Comparison of ENCODE assay signal across 34 mouse cellular contexts in the genomic region with DNA sequence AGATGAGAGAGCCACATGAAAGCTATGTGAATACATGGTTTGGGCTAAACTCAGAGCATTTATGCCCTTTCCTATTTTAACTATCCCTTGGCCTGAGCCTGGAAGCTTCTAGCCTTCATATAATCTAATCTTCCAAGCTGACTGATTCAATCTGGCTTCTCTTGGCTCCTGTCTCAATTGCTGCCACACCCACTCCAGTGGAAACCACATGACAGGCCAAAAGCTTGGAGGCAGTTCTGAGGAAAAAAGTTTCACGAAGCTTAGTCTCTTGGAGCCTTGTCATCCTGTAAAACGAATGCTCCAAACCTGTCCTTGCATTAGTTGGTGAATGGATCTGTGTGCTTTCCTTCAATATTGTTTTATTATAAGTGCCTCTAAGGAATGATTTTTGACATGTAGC.
"Had no signal": no experiment of that assay in that cellular context is flagged by ENCODE, and none has a peak within 500 bp of the region (broad histone marks: within the 10 kb centered on the region; RNA-seq: fewer than 3 reads in every experiment).

No protein-coding gene starts in this region.

- ATAC-seq: hindbrain, embryonic 16.5 days; hindbrain, postnatal 0 days; inflammation-experienced regulatory T-cells, adult 6 months; intestine, embryonic 15.5 days; intestine, embryonic 16.5 days; intestine, postnatal 0 days had no signal

- DNase-seq: heart, postnatal 10 days; heart, postnatal 14 days; heart, postnatal 36 days; heart, postnatal 4 days; kidney, adult 11 months; kidney, adult 18-20 months; kidney, adult 2 months; kidney, adult 8-10 months; kidney, adult 9 months; kidney, postnatal 10 days; kidney, postnatal 14 days; kidney, postnatal 25 days; kidney, postnatal 36 days; kidney, postnatal 4 days; layer of hippocampus, adult 9-11 months; layer of hippocampus, postnatal 36 days had no signal

- H3K27me3 ChIP-seq: heart, embryonic 12.5 days; heart, embryonic 13.5 days; heart, embryonic 15.5 days; hindbrain, embryonic 12.5 days; hindbrain, embryonic 13.5 days; hindbrain, embryonic 15.5 days; intestine, embryonic 15.5 days; kidney, embryonic 15.5 days had no signal

- H3K4me1 ChIP-seq: heart, embryonic 12.5 days; heart, embryonic 13.5 days; heart, embryonic 15.5 days; hindbrain, embryonic 10.5 days; hindbrain, embryonic 12.5 days; hindbrain, embryonic 13.5 days; hindbrain, embryonic 15.5 days; intestine, embryonic 15.5 days; kidney, embryonic 15.5 days had no signal

- H3K4me2 ChIP-seq: heart, embryonic 12.5 days; heart, embryonic 13.5 days; heart, embryonic 15.5 days; hindbrain, embryonic 12.5 days; hindbrain, embryonic 13.5 days; hindbrain, embryonic 14.5 days; hindbrain, embryonic 15.5 days; intestine, embryonic 15.5 days; kidney, embryonic 15.5 days had no signal

- H3K36me3 ChIP-seq: heart, embryonic 12.5 days; heart, embryonic 13.5 days; heart, embryonic 15.5 days; hindbrain, embryonic 10.5 days; hindbrain, embryonic 12.5 days; hindbrain, embryonic 13.5 days; hindbrain, embryonic 15.5 days; intestine, embryonic 15.5 days; kidney, embryonic 15.5 days had no signal

- H3K27ac ChIP-seq: heart, embryonic 13.5 days; heart, embryonic 15.5 days; hindbrain, embryonic 10.5 days; hindbrain, embryonic 12.5 days; hindbrain, embryonic 13.5 days; hindbrain, embryonic 14.5 days; hindbrain, embryonic 15.5 days; hindbrain, postnatal 0 days; intestine, embryonic 15.5 days; kidney, embryonic 15.5 days; kidney, postnatal 0 days; layer of hippocampus, adult 2 months; left cerebral cortex, adult 2 months had no signal

- H3K4me3 ChIP-seq: heart, embryonic 12.5 days; heart, embryonic 13.5 days; heart, embryonic 15.5 days; hindbrain, embryonic 10.5 days; hindbrain, embryonic 12.5 days; hindbrain, embryonic 13.5 days; hindbrain, embryonic 15.5 days; intestine, embryonic 15.5 days; kidney, embryonic 15.5 days; layer of hippocampus, adult 2 months; left cerebral cortex, adult 2 months had no signal

- H3K9me3 ChIP-seq: heart, embryonic 12.5 days; heart, embryonic 13.5 days; heart, embryonic 15.5 days; hindbrain, embryonic 10.5 days; hindbrain, embryonic 12.5 days; hindbrain, embryonic 13.5 days; hindbrain, embryonic 15.5 days; intestine, embryonic 15.5 days; kidney, embryonic 15.5 days had no signal

- H3K9ac ChIP-seq: heart, embryonic 12.5 days; heart, embryonic 13.5 days; heart, embryonic 15.5 days; hindbrain, embryonic 12.5 days; hindbrain, embryonic 13.5 days; hindbrain, embryonic 14.5 days; hindbrain, embryonic 15.5 days; intestine, embryonic 15.5 days; kidney, embryonic 15.5 days had no signal
